Mouse (Mus musculus): ENCODE results near the gene Olfr1118. TPM values are rescaled to one million over a fixed set of nuclear protein-coding genes. Genes with fewer than 3 reads are reported as not detected.

The Olfr1118 gene
- total RNA-seq (2023), result not detected

DNA sequence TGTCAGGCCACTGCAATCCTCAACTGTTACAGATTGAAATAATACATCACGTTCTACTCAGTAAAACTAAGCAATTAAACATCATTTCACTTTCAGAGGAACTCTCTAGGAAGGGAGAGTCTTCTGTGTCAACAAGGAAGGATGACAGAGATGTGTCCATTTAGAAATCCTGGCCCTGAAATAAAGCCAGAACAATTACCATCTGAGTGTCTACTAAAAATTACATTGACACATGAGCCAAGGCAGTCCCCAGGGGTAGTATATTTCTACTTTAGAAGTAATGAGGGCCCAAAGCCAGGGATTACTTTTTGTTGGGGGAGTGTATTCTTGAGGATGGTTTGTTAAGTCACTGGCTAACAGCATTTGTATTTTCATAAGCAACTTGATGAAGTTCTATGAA, at the start of gene Olfr1118:
Olfr1118 (plus strand) TSS at position 301 of the 400 bp plus-strand sequence.

DNA sequence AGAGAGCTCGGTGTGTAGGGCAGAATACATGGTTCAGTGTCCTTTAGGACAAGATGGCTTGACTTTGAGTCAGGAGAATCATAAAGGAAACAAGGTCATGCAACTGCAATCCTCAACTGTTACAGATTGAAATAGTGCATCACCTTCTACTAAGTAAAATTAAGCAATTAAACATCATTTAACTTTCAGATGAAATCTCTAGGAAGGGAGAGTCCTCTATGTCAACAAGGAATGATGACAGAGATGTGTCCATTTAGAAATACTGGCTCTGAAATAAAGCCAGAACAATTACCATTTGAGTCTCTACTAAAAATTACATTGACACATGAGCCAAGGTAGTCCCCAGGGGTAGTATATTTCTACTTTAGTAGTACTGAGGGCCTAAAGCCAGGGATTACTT, 40.1 kb upstream of the Olfr1118 start, which contains the start of gene Olfr1116:
Olfr1116 (plus strand) TSS at position 301 of the 400 bp plus-strand sequence.

DNA sequence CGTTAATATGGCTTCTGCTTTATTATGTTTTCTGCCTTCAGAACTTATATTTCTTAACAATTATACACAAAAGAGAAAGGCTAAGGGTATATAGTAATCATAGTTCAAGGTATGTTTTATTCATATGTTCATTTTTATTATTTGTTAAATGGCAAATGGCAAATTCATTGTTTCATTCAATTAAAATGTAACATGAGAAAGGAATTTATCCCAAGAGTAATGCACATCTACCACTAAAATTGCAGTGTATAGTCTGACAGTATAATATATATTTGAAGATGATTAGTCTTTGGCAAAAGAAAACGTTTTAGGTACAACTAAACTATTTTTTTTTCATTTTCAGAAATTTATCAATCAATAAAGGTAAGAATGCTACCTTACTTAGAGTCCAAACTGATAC, 47.1 kb downstream of the Olfr1118 start, which contains the start of gene Olfr1120:
Olfr1120 (plus strand) TSS at position 301 of the 400 bp plus-strand sequence.

Other genes with a start within 250 kb of the Olfr1118 start
- gene Olfr1107, start 231.8 kb upstream of the Olfr1118 start, total RNA-seq (2023), result not detected
- gene Olfr1109, start 211.6 kb upstream of the Olfr1118 start, total RNA-seq (2023), result not detected
- not detected for gene Olfr259, start 193.0 kb upstream of the Olfr1118 start, total RNA-seq (2023)
- gene Olfr1110, start 167.3 kb upstream of the Olfr1118 start, total RNA-seq (2023), result not detected
- gene Olfr1111, start 155.0 kb upstream of the Olfr1118 start, total RNA-seq (2023), result not detected
- not detected for gene Olfr1112, start 119.8 kb upstream of the Olfr1118 start, total RNA-seq (2023)
- gene Olfr1113, start 98.6 kb upstream of the Olfr1118 start, total RNA-seq (2023), result not detected
- gene Olfr1115, start 59.6 kb upstream of the Olfr1118 start, total RNA-seq (2023), result not detected
- not detected for gene Olfr1116, start 40.0 kb upstream of the Olfr1118 start, total RNA-seq (2023)
- not detected for gene Olfr1120, start 47.2 kb downstream of the Olfr1118 start, total RNA-seq (2023)
- not detected for gene Olfr1121, start 62.3 kb downstream of the Olfr1118 start, total RNA-seq (2023)
- gene Olfr1122, start 78.3 kb downstream of the Olfr1118 start, total RNA-seq (2023), result under 1 TPM in 1 of 2 experiments, not detected in 1; 0.29 TPM
- gene Olfr1123, start 109.1 kb downstream of the Olfr1118 start, total RNA-seq (2023), result not detected
- not detected for gene Olfr1124, start 122.7 kb downstream of the Olfr1118 start, total RNA-seq (2023)
- not detected for gene Olfr1126, start 146.4 kb downstream of the Olfr1118 start, total RNA-seq (2023)
- not detected for gene Pramel7, start 189.5 kb downstream of the Olfr1118 start, total RNA-seq (2023)
- gene Pramel6, start 199.0 kb downstream of the Olfr1118 start, total RNA-seq (2023), result not detected
- not detected for gene Olfr153, start 224.2 kb downstream of the Olfr1118 start, total RNA-seq (2023)
- gene Olfr1128, start 238.0 kb downstream of the Olfr1118 start, total RNA-seq (2023), result not detected